Mouse (Mus musculus) left cerebral cortex, postnatal 4 days (tissue): ENCODE measurements at regions not wholly inside any gene's neighbourhood (a gene's known extent, or its start where the extent isn't known, plus 50 kb on each side); places are given as distances from the start of the nearest gene placed in this dataset.

Experiments
- DNase-seq: peaks from one replicate; pipeline ENCODE4 v3.0.0-alpha.2; 2022
- intact Hi-C: fragments of 180-260 bp; cut with DNase I; formaldehyde crosslinking; loops from one replicate; pipeline ENCODE4 v1.15.1; 2025

DNA sequence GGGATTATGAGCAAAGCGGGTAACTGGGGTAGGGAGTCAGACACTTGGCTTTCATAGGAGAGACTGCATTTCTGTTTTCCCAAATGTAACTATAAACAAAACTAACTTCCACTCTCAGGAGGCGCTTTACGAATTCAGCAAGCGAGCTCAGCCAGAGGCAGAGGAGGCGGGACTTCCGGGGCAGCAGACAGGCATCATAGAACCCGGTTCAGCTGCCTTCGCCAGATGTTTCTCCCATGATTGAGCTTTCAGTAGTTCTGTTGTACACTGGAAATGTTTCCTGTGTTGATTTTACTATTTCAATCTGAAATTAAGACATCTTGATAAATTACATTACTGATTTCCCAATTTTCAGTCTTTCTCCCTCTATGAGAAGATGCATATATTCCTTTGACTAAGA is 92.9 kb downstream of the Zfp365 start:
- intact Hi-C loops, result no loop called here
- DNase-seq, result no peak

DNA sequence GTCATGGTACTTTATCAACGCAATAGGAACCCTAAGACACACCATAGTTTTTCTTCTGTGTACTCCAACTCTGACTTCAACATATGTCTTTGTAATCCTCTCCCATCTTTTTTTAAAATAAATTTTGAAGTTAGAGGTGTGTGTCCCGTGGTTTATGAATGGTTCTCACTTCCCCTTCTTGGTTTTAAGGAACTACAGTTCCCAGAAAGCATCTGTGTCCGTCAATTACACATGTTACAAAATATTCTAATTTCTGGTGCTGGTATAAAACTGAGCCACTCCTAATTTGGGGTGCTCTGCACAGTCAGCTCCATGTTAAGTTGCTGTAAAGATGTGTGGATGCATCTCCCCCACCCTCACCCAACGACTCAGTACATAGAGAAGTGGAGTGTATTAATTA is 98.6 kb downstream of the Zfp365 start:
- intact Hi-C loops, result no loop called here
- no peak for DNase-seq

DNA sequence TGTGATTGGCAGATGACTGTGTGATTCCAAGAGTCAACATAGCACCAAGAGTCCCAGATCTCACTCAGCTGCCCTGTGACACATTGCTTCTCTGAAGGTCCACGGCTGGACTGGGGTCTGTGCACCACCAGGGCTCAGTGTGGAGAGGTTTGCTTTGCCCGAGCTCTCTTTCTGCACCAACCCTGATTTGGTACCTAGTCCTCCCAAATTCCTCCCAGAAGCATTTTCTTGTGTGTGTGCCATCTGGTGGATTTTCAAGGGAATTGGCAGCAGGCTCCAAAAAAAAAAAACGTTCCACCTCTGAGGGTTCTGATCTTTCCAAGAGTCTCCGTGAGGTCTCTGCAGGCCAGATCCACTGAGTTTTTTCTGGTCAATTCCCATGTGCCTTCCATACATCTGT is 107.3 kb downstream of the Zfp365 start:
- no peak for DNase-seq
- intact Hi-C loops, result no loop called here

DNA sequence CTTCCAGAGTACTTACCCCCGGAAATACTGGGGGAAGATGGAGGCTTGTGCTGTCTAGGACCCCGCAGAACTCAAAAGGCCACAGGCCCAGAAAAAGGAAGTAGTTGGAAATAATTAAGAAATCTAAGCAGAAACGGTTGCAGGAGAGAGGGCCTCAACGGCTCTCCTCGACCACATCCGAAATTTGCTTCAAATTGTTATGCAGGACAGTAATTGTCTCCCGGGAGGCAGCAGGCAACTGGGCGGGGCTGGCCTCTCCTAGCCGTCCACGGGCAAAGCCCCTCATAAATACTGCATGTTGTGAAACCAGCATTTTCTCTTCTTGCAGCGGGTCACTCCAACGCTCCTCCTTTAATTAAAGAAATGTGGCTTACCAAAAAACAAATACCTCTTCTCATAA is 107.8 kb downstream of the Zfp365 start:
- no peak for DNase-seq

DNA sequence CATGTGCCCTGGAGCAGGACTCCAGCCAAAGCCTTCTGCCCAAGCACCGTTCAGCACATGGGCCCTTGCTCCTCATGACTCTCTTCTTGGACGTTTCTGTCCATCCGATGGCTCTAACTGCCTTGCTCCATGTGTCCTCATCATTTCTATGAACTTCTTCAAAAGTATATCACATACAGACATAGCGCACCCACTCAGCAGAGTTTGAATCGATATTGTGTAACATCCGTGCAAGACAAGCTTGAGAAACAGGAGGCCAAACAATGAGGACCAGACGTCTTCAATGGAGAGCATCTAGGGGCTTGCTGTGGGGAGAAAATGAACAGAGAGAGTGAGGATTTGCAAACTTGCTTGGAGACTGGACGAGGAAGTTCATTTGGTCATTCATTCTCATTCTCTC is 110.3 kb downstream of the Zfp365 start:
- intact Hi-C loops, result no loop called here
- DNase-seq, result no peak

More for the DNA sequence above, 107.8 kb downstream of the Zfp365 start:
- intact Hi-C loops, result no loop called here

DNA sequence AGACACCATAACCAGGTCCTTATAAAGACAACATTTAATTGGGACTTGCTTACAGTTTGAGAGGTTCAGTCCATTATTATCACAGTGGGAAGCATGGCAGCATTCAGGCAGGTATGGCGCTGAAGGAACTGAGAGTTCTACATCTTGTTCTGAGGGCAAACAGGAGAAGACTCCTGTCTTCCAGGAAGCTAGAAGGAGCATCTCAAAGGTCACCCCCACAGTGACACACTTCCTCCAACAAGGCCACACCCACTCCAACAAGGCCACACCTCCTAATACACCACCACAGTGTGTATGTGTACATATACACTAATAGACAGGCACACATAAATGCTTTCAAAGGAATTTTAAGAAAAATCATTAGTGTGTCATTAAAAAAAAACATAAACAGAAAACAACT is 110.8 kb downstream of the Zfp365 start:
- intact Hi-C loops, result no loop called here
- no peak for DNase-seq

DNA sequence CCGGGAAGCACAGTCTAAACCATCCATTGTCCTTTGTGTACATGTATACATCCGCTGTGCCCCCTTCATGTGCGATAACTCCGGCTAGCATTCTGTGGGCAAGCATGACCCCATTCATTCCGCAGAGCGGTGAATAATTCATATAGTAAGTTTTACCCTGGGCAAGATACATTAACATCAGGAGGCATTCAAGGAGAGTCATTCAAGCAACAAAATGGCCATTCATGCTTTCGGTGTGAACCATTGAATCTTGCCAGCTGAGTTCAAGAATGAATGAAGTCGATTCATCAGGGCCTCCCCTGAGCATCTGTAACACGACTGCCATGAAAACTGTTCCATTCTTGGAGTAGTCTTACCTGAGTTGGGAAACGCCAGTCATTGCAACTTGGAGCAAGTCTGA is 113.5 kb downstream of the Zfp365 start:
- no peak for DNase-seq
- intact Hi-C loops, result no loop called here

DNA sequence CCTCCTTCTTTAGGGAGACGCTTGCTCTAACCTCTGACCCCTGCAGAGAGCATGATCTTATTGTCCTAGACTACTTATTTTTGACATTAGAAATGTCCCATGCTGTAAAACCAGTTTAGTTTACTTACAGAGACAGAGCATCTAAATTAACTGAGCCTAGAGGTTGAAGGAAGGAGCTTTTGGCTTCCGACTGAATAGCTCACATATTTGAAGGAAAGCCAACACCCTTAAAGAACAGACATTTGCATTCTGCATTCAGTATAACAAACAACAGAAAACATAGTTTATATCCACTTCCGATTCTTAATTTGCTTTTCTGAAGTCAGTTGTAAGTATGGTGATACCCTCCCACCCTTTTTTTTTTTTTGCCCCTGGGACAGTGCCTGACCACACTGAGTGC is 119.3 kb downstream of the Zfp365 start:
- DNase-seq, result no peak
- intact Hi-C loops, result no loop called here

DNA sequence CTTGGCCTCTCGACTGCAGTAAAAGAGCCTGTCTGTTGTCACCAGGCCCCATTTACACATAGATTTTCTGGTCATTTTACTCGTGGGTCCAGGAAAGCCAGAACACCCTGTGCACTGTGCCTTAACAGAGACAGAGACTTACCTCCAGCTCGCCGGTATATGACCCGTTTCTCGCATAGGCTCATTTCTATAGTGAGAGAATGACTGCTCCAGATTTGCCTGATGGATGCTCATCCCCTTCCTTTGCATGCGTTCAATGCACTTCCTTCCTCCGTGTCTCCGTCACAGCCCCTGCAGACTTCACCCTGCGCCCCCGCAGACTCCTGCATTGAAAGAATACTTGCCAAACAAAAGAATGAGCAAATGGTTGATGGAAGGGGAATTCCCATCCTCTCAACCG is 122.8 kb downstream of the Zfp365 start:
- no peak for DNase-seq
- intact Hi-C loops, result no loop called here

DNA sequence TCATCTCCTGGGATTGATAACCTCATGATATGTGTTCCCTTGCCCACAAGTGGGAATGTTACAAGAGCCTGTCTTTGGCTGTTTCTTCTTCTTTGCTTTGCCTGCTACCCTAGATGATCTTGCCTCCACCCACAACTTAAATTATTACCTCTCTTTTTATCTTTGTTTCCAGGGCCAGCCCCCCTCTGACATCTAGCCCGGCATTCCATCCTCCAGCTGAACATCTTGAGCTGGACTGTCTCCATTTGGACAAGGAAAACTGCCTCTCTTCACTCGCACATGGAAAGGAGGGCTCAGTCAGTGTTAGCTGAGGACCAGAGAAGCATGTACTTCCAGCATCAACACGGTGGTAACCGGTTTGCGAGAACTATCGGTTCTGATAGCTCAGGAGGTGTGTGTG is 124.3 kb downstream of the Zfp365 start:
- intact Hi-C loops, result no loop called here
- DNase-seq, result no peak

DNA sequence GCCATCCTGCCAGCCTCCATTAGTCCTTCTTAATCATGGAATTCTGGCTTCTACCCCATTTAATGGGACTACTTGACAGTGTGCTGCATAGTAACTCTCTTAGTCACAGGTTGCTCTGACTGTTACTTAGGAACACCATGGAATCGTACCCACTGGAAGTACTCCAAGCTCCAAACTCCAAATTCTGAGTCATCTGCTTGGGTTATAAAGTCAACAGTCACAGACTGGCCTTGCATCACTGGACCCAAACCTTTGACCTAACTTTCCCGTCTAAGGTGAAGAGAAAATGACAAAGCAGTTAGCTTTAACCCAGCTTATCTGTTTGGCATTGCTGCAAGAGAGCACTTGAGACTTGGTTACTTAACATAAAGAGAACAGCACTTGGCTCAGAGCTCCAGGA is 126.9 kb downstream of the Zfp365 start:
- no peak for DNase-seq
- intact Hi-C loops, result no loop called here

DNA sequence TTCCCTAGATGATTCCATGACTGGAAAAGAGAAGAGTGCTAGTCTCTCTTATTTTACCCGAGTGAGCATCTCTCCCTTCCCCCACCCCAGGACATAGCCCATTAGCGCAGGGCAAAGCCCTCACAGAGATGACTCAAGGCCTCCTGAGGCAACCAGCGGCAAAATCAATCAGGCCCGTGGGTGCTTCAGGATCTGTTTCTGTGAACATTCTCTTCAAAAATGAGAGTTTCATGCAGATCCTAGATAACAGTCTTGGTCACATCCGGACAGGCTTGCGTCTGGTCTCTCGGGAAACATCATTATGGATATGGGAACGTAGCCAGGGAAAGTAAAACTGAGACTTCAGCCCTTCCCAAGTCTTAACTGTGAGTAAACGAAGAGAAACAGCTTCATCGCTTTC is 134.1 kb downstream of the Zfp365 start:
- no peak for DNase-seq
- intact Hi-C loops, result no loop called here

DNA sequence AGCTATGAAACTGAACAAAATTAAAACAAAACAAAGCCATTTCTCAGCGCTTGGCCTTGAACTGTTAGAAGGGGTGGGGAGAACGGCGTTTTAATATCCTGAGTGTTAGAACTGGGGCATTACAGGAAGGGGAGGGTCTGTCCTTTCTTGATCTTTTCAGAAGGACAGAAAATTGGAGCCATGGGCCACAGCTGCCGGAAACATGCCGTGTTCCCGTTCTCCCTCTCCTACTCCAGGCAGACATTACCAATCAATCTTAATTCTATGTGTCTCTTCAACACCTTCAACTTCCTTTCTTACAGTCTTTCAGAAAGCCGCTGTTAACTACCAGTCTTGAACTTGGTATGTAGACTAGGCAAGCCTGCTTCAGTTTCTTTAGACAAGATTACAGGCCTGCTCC is 134.7 kb downstream of the Zfp365 start:
- no peak for DNase-seq
- intact Hi-C loops, result no loop called here

DNA sequence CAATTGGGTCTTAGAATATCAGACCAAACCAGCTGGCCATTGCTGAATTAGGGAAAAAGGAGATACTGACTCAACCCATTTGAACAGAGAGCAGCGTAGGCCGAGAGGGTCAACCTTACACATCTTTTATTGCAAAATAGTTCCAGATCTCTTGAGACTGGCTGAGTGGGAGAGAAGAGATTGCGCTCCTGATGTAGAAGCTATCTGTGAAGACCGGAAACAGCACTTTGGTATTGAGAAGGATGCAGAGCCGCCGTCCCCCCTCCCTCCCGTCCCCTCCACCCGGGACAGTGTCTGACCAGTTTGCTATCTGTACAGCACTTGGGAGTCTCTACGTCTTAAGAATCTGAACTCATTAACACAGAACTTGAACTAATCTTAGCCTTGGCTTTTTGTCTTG is 135.6 kb downstream of the Zfp365 start:
- intact Hi-C loops, result no loop called here
- DNase-seq, result no peak

DNA sequence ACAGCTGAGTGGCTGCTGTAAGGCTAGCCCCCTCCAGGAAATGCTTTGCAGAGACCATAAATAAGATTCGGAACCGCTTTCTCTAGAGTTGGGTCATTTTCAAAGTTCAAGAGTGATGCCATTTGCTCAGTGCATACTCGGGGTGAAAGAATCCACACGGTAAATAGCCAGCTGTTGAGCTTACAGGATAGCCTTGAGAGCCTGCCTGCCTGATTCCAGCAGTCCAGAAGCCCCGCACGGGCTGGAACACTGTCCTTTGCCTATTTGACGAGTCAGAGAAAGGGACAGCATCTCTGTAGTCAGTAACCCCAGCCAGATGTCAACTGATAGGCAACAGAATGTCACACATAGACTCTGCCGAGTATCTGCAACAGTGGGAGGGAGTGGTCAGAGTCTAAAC is 140.7 kb downstream of the Zfp365 start:
- no peak for DNase-seq
- intact Hi-C loops, result no loop called here

DNA sequence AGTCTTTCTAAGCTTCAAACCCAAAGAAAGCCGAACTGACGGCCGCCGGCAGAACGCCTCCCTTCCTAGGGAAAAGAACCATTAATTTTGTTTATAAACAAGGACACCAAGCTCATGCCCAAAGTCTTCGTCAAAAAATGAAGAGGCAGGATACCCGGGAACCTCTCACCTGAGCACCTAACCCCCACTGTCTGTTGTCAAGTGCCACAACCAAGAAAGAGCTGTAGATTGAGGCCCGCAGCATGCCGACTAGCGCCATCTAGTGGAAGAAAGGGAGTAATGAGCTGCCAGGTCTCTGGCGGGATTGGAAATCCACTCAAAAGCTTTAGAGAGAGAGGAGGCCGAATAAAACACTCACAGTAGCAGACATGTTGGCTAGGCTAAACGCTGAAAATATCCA is 146.4 kb downstream of the Zfp365 start:
- peak; percentile 39 for DNase-seq
- intact Hi-C loops, result no loop called here

DNA sequence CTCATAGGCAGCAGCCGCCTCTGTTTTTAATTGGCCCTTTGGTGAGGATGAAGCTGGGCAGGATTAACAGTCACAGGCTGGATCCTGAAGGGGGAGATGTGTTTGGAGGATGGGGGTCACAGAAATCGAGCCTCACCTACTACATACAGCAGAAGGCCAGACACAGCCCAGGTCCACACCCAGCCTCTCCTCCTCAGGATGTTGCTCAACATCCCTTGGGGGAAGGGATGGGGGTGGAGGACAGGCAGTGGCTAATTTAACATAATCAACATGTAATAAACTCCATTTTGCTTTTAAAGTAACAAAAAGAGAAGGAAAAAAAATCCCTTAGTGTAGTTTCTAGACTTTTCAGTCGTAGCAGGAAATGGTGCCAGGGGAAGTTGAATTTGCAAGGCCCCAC is 152.0 kb downstream of the Zfp365 start:
- intact Hi-C loops, result no loop called here
- no peak for DNase-seq

DNA sequence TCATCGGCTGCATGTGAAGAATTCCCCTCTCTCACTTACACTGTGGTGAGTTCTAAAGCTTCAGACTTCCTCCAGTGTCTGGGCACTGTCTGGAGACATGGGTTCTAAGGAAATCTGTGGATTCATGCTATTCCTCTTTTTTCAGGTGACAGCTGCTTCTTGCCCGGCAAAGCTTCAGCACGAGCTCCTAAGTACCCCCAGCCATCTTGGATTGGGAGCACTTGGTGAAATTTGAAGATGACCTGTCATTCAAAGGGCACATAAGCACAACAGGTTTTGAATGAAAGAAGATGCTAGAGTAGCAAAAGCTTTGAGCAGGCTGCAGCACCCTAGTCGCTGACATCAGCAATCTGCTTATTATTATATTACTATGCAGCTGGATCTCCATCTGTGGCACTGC is 164.3 kb downstream of the Zfp365 start:
- intact Hi-C loops, result no loop called here
- DNase-seq, result no peak

DNA sequence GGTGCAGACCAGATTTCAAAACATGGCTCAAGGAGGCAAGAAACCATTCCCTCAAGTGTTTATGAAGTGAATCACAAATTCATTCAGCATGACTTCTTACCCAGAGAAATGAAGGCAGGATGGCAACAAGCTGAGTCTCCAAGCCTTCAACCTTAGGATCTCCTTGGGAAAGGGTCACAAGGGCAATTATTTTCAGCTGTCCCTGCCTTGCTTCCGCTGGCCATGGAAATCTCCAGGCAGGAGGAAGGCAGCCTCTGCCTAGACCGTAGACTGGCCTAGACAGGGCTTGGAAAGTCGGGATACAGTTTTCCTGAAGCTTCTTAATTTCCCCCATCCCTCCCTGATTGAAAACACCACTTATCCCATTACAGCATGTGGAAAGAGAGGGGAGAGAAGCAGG is 165.0 kb downstream of the Zfp365 start:
- intact Hi-C loops, result no loop called here

DNA sequence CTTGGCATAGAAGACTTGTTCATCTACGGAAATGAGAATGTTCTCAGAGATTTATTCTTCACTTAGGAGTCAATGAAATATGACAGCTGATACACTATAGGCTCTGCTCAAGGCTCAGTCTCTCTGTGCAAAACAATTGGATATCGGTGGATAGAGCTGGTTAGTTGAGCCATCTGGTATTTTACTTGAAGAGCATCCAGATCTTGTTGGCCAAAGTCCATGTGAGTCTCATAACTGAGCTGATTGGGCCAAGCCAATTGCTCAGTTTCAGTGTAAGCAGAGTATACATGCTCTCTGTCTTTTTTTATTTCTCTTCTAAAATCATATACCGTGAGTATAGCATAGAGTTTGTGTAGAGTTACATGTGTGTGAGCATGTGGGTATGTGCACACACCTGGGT is 166.3 kb downstream of the Zfp365 start:
- intact Hi-C loops, result no loop called here
- DNase-seq, result peak; percentile 10

More for the DNA sequence above, 165.0 kb downstream of the Zfp365 start:
- DNase-seq, result no peak

DNA sequence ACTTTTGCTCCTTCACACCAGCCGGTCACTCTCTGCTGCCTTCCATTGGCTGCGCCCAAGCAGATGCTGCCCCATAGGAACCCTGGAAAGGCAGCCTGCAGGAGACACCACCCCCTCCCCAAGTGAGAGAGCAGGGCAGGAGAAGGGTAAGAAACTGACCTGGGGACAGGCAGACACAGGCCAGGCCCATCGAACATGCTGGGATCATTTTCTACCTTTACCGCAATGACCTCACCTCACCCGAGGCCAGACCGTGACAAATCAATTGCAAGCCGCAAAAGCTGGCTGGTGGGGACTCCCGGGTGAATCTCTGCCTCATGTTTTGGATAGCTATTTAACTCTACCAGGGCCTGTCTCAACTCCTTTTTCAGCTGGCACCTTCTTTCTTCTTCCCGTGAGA is 168.9 kb downstream of the Zfp365 start:
- no peak for DNase-seq
- intact Hi-C loops, result no loop called here

DNA sequence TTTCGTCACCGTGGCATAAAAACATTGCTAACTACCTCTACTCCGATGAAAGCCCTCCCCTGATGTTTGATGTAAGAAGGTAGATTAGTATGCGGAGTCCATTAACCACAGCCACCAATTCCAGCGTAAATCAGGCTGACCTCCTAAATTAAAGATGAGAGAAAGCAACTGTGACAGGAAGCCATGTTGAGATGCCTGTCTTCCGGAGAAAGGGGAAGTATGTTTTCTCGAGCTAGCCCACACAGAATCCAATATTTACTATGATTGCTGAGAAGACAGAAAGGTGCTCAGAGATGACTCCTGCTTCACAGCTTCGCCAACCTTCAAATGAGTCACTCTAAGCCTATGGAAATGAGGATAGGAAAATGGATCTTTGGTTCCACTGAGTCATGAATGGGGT is 169.6 kb downstream of the Zfp365 start:
- intact Hi-C loops, result no loop called here
- DNase-seq, result no peak

DNA sequence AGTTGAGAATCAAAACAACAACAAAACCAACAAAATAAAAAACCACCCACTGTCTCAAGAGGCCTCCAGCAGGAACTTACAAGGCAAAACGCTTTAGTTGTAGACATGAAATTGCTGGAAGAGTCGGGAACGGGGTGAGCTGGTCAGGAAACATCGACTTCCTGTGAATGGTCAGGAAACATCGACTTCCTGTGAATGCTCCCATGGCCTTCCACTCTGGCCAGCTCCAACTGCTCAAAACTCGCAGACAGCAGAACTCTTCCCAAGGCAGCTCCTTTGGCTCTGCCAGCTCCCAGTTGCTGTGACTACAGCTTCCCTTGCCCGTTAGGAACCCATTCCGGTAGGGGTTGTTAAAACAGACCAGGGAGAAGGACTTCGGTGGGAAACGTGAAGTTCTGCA is 170.2 kb downstream of the Zfp365 start:
- intact Hi-C loops, result no loop called here
- DNase-seq, result no peak

DNA sequence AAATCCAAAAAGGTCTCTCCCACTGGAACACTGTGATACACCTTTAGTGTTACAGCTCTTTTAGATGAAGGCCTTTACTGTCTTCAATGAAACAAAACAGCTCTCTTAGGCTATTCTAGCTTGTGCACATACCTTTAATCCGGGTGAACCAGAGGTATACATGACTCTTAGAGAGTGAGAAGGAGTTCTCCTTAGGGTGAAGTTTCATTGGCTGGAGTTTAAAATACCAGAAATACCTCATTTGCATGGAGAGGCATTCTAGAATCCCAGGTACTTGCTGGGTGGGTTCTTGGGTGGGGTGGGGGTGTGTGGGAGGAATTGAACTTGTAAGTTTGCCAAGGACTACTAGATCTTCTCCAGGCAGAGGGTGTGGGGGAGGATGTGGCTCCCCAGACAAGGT is 173.3 kb downstream of the Zfp365 start:
- no peak for DNase-seq
- intact Hi-C loops, result no loop called here
